Mouse (Mus musculus): Measurements from ENCODE around the gene Rhot2.

- TF ChIP-seq POLR2A (IDR thresholded peaks at IDR 0.05; ENCODE audit: low read depth, low read length) = peak; percentile 82; the same call in 1 of the 2 replicates
- TF ChIP-seq CTCF (IDR thresholded peaks at IDR 0.05; ENCODE audit: extremely low read depth, insufficient read length, insufficient replicate concordance, low read depth, low read length) = no peak
These were observed 30.8 kb upstream of the Rhot2 start for GRCm38 (mm10) chr17:25875171-25876136.

Data from small intestine, adult 2 months (tissue).